Mouse (Mus musculus) natural killer cell, adult 2 months (primary cell): ENCODE results near the gene Hist1h2bk.

Source experiments
- DNase-seq, 2 experiments: peaks; one replicate each; pipeline ENCODE4 v3.0.0; 2022; ENCODE audit warnings: low spot score in 2 of 2

Hist1h2bk gene

GRCm38 (mm10) chr13:22014411-22014845 lies 21.2 kb upstream of the Hist1h2bk start:
- no peak for DNase-seq

DNA sequence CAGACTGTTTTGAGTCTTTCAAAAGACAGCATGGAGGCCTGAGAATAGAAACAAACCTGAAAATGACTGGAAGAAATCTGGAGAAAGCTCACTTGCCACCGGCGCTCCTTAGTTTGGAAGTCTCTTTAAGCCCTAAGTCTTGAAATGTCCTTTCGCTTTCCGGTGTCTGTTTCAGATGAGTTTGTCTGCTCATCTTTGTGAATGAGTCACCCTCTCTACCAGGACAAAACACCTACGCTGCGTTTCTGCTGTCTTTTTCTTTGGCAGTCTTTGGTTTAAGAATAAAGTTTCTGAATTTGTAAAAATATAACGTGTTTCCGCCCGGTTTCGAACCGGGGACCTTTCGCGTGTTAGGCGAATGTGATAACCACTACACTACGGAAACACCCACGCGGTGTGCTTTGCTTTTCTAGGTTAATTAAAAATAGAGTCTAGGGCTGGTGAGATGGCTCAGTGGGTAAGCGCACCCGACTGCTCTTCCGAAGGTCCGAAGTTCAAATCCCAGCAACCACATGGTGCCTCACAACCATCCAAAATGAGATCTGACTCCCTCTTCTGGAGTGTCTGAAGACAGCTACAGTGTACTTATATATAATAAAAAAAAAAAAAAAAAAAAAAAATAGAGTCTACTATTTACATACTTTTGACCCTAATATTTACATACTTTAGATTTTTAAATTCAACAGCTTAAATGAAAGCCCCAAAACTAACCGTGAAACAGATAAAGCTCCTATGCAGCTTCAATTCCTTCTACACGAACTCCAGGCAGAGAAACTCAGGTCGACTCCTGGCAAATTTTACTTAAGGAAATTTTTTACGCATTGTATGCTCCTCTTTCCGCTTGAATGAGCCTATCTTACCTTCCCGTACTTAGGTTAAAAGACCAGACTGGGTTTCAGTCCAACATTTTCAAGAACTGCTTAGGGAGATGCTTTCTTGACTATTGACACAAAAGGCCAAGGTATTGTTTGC lies 19.9 kb upstream of the Hist1h2bk start:
- peak; percentile 92 for DNase-seq

- DNase-seq, result peak; percentile 39 to 51
Observed at GRCm38 (mm10) chr13:22019934-22020835, 15.5 kb upstream of the Hist1h2bk start.

DNA sequence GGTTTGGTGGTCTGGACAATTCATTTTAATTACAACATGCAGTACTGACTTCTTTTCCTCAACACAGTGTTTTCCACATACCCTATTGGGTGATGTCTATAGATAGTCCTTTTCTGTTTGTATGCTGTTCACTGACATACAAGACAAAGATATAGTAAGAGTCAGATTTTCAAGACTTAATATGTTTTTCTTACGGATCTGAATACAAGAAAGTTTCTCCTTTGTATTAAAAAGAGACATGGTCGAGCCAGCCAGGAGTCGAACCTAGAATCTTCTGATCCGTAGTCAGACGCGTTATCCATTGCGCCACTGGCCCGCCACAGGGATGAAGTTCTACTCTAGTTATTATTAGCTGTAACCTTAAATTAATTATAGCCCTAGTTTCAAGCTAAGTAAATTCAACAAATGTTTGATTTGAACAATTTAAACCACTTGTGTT lies 14.8 kb upstream of the Hist1h2bk start:
- peak; percentile 65 to 66 for DNase-seq

GRCm38 (mm10) chr13:22021581-22021980 lies 14.1 kb upstream of the Hist1h2bk start:
- DNase-seq, result no peak

DNA sequence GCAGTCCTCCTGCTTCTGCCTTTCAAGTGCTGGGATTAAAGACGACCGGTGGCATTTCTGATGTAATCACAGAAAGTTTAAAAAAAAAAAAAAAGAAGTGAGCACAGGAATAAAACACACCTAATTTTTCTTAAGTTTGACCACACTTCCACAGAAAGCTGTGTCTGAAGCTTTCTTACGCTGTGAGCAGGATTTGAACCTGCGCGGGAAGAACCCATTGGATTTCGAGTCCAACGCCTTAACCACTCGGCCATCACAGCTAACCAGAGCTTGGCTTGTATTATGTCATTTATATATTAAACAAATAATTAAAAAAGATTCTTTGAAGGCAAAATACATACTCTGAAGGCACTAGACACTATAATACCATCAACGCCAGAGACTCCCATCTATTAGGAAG lies 13.4 kb upstream of the Hist1h2bk start:
- peak; percentile 75 to 83 for DNase-seq

- peak; percentile 83 to 88 for DNase-seq
Observed at GRCm38 (mm10) chr13:22026058-22027031, 9.3 kb upstream of the Hist1h2bk start.

- peak; percentile 95 to 96 for DNase-seq
Observed at GRCm38 (mm10) chr13:22028673-22029460, 6.8 kb upstream of the Hist1h2bk start.

DNA sequence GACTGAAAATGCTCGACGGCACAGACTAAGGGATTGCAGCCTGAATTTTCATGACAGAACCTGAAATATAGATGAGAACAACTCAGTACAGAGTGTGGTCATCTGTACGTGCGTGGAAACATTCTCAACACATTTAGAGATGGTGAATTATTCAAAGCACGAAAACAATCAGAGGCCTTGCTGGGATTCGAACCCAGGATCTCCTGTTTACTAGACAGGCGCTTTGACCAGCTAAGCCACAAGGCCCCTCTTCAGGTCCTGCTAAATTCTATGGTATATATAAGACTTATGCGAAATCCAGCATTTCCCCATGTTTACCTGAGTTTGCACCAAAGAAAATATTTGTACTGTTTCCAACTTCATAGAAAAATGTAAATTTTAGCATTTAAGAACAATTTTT lies 5.7 kb upstream of the Hist1h2bk start:
- no peak for DNase-seq

- DNase-seq, result no peak
Observed at GRCm38 (mm10) chr13:22030493-22030892, 5.2 kb upstream of the Hist1h2bk start.

GRCm38 (mm10) chr13:22033741-22034442 lies 1.8 kb upstream of the Hist1h2bk start:
- DNase-seq, result no peak

GRCm38 (mm10) chr13:22034443-22035266 lies 1.0 kb upstream of the Hist1h2bk start:
- DNase-seq, result no peak

- no peak for DNase-seq
Observed at GRCm38 (mm10) chr13:22036149-22036956, 683 bp downstream of the Hist1h2bk start.

- DNase-seq, result no peak
Observed at GRCm38 (mm10) chr13:22036986-22037385, 1.3 kb downstream of the Hist1h2bk start.

- no peak for DNase-seq
Observed at GRCm38 (mm10) chr13:22037415-22037814, 1.7 kb downstream of the Hist1h2bk start.

DNA sequence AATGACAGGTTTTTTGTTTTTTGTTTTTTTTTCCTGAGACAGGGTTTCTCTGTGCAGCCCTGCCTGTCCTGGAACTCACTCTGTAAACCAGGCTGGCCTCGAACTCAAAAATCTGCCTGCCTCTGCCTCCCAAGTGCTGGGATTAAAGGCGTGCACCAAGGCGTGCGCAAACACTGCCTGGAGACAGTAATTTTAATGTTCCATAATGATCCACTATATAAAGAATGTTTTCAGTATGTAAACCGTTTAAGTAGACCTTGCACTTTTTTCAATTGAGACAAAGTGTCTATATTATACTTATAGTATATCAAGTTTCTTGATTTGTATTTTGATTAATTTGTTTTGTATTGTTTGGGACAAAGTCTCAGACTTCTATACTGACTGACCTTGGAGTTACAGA lies 3.7 kb downstream of the Hist1h2bk start:
- no peak for DNase-seq

- no peak for DNase-seq
Observed at GRCm38 (mm10) chr13:22039951-22040463, 4.3 kb downstream of the Hist1h2bk start.
